Mouse (Mus musculus) kidney, embryonic 16.5 days (tissue): Measurements from ENCODE around the gene 6430628N08Rik. TPM values are rescaled to one million over a fixed set of nuclear protein-coding genes. Genes with fewer than 3 reads are reported as not detected.

ENCODE experiments used
- ATAC-seq: fragments of 200-750 bp; cut with Nextera tagmentation; 2 replicates; pipeline ENCODE4 v1.8.0; 2017; ENCODE audit warnings: moderate TSS enrichment; ENCODE audit not compliant: low FRiP score, low TSS enrichment
- H3K27ac ChIP-seq: fragments of 300-500 bp; sonication (generic); 2 replicates; pipeline ENCODE4 v1.5.1; 2014; ENCODE audit warnings: low read length
- H3K27me3 ChIP-seq: fragments of 300-500 bp; sonication (generic); 2 replicates; pipeline ENCODE4 v1.6.1; 2014; ENCODE audit warnings: low read length, control low read depth, mixed read lengths; ENCODE audit not compliant: insufficient read depth
- H3K36me3 ChIP-seq: fragments of 300-500 bp; sonication (generic); 2 replicates; pipeline ENCODE4 v1.6.1; 2014; ENCODE audit warnings: low read length, control low read depth, mixed read lengths; ENCODE audit not compliant: insufficient read depth
- H3K4me1 ChIP-seq: fragments of 300-500 bp; sonication (generic); 2 replicates; pipeline ENCODE4 v1.6.1; 2014; ENCODE audit warnings: low read length, control low read depth, mixed read lengths; ENCODE audit not compliant: insufficient read depth
- H3K4me2 ChIP-seq: fragments of 300-500 bp; sonication (generic); replicated peaks from 2 replicates; pipeline ENCODE4 v1.6.1; 2014; ENCODE audit warnings: low read depth, low read length
- H3K4me3 ChIP-seq: fragments of 300-500 bp; sonication (generic); 2 replicates; pipeline ENCODE4 v1.5.1; 2014; ENCODE audit warnings: mild to moderate bottlenecking, low read length
- H3K9ac ChIP-seq: fragments of 300-500 bp; sonication (generic); replicated peaks from 2 replicates; pipeline ENCODE4 v1.6.1; 2014; ENCODE audit warnings: low read length
- H3K9me3 ChIP-seq: fragments of 300-500 bp; sonication (generic); 2 replicates; pipeline ENCODE4 v1.6.1; 2016; ENCODE audit warnings: low read length, control low read depth
- WGBS: fragments of 180-500 bp; shearing (Covaris S2); extraction: QIAGEN DNeasy Blood & Tissue Kit; methylation state at CpG from one replicate; pipeline ENCODE4 v1.1.7; 2014; 5-methylcytosine and 5-hydroxymethylcytosine counted together
- polyA plus RNA-seq: library from polyadenylated mRNA; unstranded; fragments of >200 nt; fragmentation: Nextera tagmentation; extraction: Ambion mirVana; gene quantifications from 2 replicates; pipeline ENCODE4 v1.2.1, GENCODE M21; 2015

The 6430628N08Rik gene
- polyA plus RNA-seq = 0.10 TPM in 1 of 2 replicates, not detected in the other

DNA sequence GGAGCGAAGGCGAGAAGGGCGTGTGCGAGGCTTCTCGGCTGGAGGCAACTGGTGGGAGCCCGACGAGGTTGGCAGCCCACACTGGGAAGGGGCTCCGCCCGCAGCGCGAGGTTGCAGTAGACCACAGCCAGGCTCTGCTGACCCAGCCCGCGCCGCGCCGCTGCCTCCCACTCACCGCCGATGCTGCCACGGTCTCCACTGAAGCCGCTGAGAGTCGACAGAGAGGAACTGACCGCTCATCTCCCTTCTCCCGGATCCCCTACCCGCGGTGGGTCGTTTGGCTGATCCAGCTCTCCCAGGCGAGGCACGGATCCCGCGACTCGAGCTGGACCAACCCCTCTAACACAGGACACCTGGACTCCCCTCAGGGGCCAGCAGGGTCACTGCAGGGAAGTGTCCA is at the start of gene 6430628N08Rik:
Gene 6430628N08Rik (plus strand): TSS at position 113 of the 400 bp plus-strand sequence.
- WGBS = under 1% methylated on average over 31 of the region's 31 CpGs
- ATAC-seq = peak; percentile 35; the same call in 1 of the 2 replicates

DNA sequence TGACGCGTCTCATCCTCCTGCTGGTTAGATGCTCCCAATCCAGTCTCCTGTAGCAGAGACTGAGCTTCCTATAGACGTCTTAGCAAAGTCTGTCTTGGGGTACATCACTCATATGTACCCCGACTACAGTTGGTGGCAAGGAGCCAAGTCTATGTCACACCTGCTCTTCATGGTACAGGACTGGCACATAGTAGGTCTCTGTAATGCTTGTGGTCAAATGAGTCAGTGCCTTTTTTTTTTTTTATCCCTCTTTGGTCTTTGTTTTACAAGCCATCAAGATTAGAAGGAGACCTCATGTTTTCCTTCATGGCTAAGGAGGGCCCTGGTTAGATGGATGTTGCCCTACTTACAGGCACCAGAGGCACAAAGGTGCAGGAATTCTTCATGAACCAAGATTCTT is 49.6 kb upstream of the 6430628N08Rik start:
- H3K27me3 ChIP-seq = no peaks in the 10 kb centered on the region
- no peak overlapping the region for H3K4me3 ChIP-seq
- no peak overlapping the region for H3K27ac ChIP-seq
- H3K4me2 ChIP-seq = no peak overlapping the region
- 91% methylated on average over 4 of the region's 4 CpGs for WGBS
- ATAC-seq = no peak
- no peaks in the 10 kb centered on the region for H3K9me3 ChIP-seq
- peaks cover 7% of the 10 kb centered on the region for H3K4me1 ChIP-seq
- no peak overlapping the region for H3K9ac ChIP-seq
- H3K36me3 ChIP-seq = no peaks in the 10 kb centered on the region

More for the DNA sequence above, at the start of gene 6430628N08Rik:
- H3K36me3 ChIP-seq = no peaks in the 10 kb centered on the region
- H3K9ac ChIP-seq = 0 out of 2 replicates have a peak within 1 kb of the TSS, but pooled peaks have one; percentile 8
- H3K4me3 ChIP-seq = peak within 1 kb of the TSS; percentile 36
- no peaks in the 10 kb centered on the region for H3K9me3 ChIP-seq
- no peak within 1 kb of the TSS for H3K27ac ChIP-seq
- peak within 1 kb of the TSS; percentile 63 for H3K4me2 ChIP-seq
- H3K27me3 ChIP-seq = peaks cover 31% of the 10 kb centered on the region
- peaks cover 9% of the 10 kb centered on the region for H3K4me1 ChIP-seq

DNA sequence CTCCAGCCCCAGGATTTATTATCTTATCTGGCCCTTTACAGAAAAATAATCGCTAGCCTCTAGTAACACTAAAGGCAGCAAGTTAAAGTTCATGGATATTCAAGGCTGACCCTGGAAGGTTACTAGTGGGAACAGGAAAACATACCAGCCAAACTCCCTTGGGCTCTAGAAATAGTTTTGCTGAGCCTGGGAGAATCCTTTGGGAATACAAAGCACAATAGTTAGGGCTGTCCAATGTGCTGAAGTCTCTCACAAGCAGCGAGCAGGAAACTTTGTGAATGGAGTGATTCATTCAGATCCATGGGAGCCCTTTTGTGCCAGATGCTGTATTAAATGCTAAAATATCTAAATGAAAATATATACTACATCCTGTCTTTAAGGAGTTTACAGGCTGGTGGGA is 43.8 kb upstream of the 6430628N08Rik start:
- WGBS = 49% methylated on average over 2 of the region's 2 CpGs
- no peak overlapping the region for H3K9ac ChIP-seq
- no peaks in the 10 kb centered on the region for H3K9me3 ChIP-seq
- H3K27me3 ChIP-seq = no peaks in the 10 kb centered on the region
- no peak overlapping the region for H3K4me3 ChIP-seq
- H3K36me3 ChIP-seq = peaks cover 16% of the 10 kb centered on the region
- no peak overlapping the region for H3K4me2 ChIP-seq
- no peaks in the 10 kb centered on the region for H3K4me1 ChIP-seq
- H3K27ac ChIP-seq = no peak overlapping the region
- no peak for ATAC-seq

DNA sequence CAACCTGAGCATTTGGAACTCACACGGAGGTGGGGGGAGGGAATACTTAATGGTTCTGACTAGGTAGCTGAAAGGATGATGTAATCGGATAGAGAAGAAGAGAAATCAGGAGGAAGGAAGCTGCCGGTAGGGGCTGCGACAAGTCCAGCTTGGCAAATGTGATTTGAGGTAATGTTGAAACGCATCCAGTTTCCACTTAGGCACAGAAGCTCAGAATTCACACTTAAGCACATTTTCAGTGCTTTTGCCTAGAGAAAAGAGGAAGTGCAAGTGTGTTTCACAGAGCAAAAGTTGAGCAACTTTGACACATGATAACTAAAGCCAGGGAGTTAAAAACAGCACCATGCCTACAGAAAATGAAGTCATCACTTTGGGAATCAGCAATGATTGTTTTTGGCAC is 43.1 kb upstream of the 6430628N08Rik start:
- Histone ChIP-seq H3K27me3 (no peaks in the 10 kb centered on the region), H3K36me3 (peaks cover 16% of the 10 kb centered on the region), H3K4me2 (no peak overlapping the region), H3K9ac (no peak overlapping the region), H3K9me3 (no peaks in the 10 kb centered on the region), H3K27ac (no peak overlapping the region), H3K4me3 (no peak overlapping the region), H3K4me1 (no peaks in the 10 kb centered on the region)
- 60% methylated on average over 5 of the region's 5 CpGs for WGBS
- ATAC-seq = no peak

GRCm38 (mm10) chr4:115848083-115848482 is 42.4 kb upstream of the 6430628N08Rik start:
- Histone ChIP-seq H3K9me3 (no peaks in the 10 kb centered on the region), H3K4me1 (no peaks in the 10 kb centered on the region), H3K9ac (no peak overlapping the region), H3K27me3 (no peaks in the 10 kb centered on the region), H3K36me3 (peaks cover 16% of the 10 kb centered on the region), H3K27ac (no peak overlapping the region), H3K4me2 (no peak overlapping the region), H3K4me3 (no peak overlapping the region)
- 81% methylated on average over 1 of the region's 1 CpGs for WGBS
- ATAC-seq = no peak

- Histone ChIP-seq H3K4me3 (no peak overlapping the region), H3K9me3 (no peaks in the 10 kb centered on the region), H3K27ac (no peak overlapping the region), H3K9ac (no peak overlapping the region), H3K27me3 (no peaks in the 10 kb centered on the region), H3K36me3 (peaks cover 16% of the 10 kb centered on the region), H3K4me1 (no peaks in the 10 kb centered on the region), H3K4me2 (no peak overlapping the region)
- peak; percentile 27; the same call in 1 of the 2 replicates for ATAC-seq
- WGBS = 61% methylated on average over 8 of the region's 8 CpGs
These were observed 41.3 kb upstream of the 6430628N08Rik start for GRCm38 (mm10) chr4:115848990-115849677.

- Histone ChIP-seq H3K27ac (no peak overlapping the region), H3K4me2 (no peak overlapping the region), H3K4me1 (no peaks in the 10 kb centered on the region), H3K36me3 (peaks cover 16% of the 10 kb centered on the region), H3K27me3 (no peaks in the 10 kb centered on the region), H3K4me3 (no peak overlapping the region), H3K9ac (no peak overlapping the region), H3K9me3 (no peaks in the 10 kb centered on the region)
- no peak for ATAC-seq
- 80% methylated on average over 2 of the region's 2 CpGs for WGBS
These were observed 40.4 kb upstream of the 6430628N08Rik start for GRCm38 (mm10) chr4:115850111-115850510.

GRCm38 (mm10) chr4:115850631-115851030 is 39.8 kb upstream of the 6430628N08Rik start:
- H3K4me3 ChIP-seq = no peak overlapping the region
- H3K4me1 ChIP-seq = no peaks in the 10 kb centered on the region
- no peak overlapping the region for H3K4me2 ChIP-seq
- H3K9me3 ChIP-seq = no peaks in the 10 kb centered on the region
- H3K9ac ChIP-seq = no peak overlapping the region
- peaks cover 16% of the 10 kb centered on the region for H3K36me3 ChIP-seq
- WGBS = 25% methylated on average over 2 of the region's 2 CpGs
- no peak for ATAC-seq
- H3K27ac ChIP-seq = no peak overlapping the region
- no peaks in the 10 kb centered on the region for H3K27me3 ChIP-seq

GRCm38 (mm10) chr4:115851569-115851968 is 38.9 kb upstream of the 6430628N08Rik start:
- H3K36me3 ChIP-seq = peaks cover 16% of the 10 kb centered on the region
- no peaks in the 10 kb centered on the region for H3K27me3 ChIP-seq

GRCm38 (mm10) chr4:115855100-115855499 is 35.4 kb upstream of the 6430628N08Rik start:
- WGBS = 37% methylated on average over 6 of the region's 6 CpGs
- Histone ChIP-seq H3K36me3 (peaks cover 32% of the 10 kb centered on the region), H3K9me3 (no peaks in the 10 kb centered on the region), H3K9ac (no peak overlapping the region), H3K27me3 (no peaks in the 10 kb centered on the region), H3K27ac (no peak overlapping the region), H3K4me1 (no peaks in the 10 kb centered on the region), H3K4me3 (no peak overlapping the region), H3K4me2 (no peak overlapping the region)
- ATAC-seq = no peak

More at GRCm38 (mm10) chr4:115851569-115851968, 38.9 kb upstream of the 6430628N08Rik start:
- H3K9ac ChIP-seq = no peak overlapping the region
- no peak overlapping the region for H3K27ac ChIP-seq
- H3K4me3 ChIP-seq = no peak overlapping the region
- ATAC-seq = no peak
- H3K4me2 ChIP-seq = no peak overlapping the region
- no peaks in the 10 kb centered on the region for H3K4me1 ChIP-seq
- H3K9me3 ChIP-seq = no peaks in the 10 kb centered on the region
- 81% methylated on average over 6 of the region's 6 CpGs for WGBS
